Mouse (Mus musculus): ENCODE measurements at regions not wholly inside any gene's neighbourhood (a gene's known extent, or its start where the extent isn't known, plus 50 kb on each side); places are given as distances from the start of the nearest gene placed in this dataset.
"Not testable (repeated sequence)": the region's sequence is repeated elsewhere in the genome, so short reads cannot be mapped to it uniquely, and the experiment has no call there.

GRCm38 (mm10) chr9:9342456-9343185, 103.7 kb upstream of the Arhgap42 start:
- no peak for DNase-seq (ENCODE audit: low spot score in 2 of 2)

DNA sequence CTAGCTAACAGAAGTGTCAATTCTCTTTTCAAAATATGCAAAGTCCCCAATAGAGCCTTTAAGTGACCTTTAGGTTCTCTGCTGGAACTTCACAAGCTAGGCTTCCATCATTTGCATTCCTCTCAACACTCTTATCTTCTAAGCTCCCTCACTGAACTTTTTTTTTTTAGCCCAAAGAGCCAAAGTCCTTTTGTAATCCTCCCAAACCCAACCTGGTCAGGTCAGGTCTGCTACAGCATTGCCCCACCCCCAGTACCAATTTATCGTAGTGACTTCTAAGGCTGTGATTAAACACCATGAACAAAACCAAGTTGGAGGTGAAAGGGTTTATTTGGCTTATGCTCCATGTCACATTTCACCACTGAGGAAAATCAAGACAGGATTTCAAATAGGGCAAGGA, 79.7 kb upstream of the Arhgap42 start:
- no peak for DNase-seq (ENCODE audit: low spot score in 2 of 2)

GRCm38 (mm10) chr9:9316021-9316420, 77.1 kb upstream of the Arhgap42 start:
- no peak for DNase-seq (ENCODE audit: low spot score in 2 of 2)

DNA sequence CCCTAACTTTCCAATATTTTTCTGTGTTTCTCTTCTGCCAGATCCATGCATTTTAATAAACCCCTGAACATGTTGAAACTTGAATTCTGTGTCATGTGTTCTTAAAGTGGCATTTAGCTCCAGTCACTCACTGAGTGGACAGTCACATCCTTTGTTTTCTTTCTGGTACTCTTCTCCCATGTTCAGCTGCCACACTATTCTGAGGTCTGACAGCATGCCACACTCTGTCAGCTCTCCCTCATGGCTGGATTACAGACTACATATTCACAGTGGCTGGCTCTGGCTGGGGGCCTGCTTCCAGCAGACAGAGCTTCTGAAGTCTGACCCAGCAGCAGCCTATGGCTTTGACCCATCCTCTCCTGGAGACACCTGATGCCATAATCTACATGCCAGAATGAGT, 73.4 kb upstream of the Arhgap42 start:
- DNase-seq (ENCODE audit: low spot score in 2 of 2) = no peak

- DNase-seq (ENCODE audit: low spot score in 2 of 2) = no peak
These were observed 72.8 kb upstream of the Arhgap42 start for GRCm38 (mm10) chr9:9311627-9312265.

DNA sequence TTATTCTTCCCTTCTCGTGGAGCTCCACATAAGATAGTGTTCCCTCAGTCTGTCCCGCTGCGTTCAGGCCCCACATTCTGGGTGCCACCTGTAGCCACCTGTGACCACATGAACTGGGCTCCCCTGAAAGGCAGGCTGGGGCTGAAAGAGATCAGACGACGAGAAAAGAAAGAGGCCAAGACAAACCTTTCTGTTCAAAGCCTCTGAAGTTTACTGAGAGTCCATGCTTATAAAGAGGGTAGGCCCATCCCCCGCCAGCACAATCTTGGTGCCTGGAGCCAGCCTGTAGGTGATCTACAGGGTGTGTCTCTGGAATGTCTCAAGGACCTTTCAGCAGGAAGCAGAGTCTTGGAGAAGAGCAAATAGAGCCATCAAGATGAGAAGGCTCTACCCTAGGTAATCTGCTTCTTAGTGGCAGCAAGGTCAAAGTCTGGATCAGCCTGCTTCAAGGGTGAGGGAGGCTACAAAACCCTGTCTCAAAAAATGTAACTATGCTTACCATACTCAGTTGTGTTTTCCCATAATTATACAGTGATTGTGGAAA, 72.2 kb upstream of the Arhgap42 start:
- DNase-seq (ENCODE audit: low spot score in 2 of 2) = not testable (repeated sequence)

DNA sequence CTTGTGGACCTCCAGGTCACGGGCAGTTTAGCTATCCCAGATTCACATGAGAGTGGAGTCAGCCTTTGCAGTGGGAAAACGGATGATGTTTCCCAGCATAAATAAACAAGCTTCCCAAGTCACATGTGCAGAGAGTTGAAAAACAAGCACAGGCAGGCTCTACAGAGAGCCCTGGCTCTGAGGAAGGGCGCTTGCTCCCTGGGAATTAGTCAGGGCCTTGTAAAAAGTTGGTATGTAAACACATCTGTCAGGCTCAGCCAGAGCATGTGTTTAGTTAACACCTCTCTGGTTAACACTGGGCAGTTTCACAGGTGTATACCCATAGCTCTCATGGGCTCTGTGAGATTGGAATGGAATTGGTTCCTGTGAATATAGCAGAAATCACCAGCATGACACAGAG, 51.9 kb upstream of the Arhgap42 start:
- DNase-seq (ENCODE audit: low spot score in 2 of 2) = no peak

DNA sequence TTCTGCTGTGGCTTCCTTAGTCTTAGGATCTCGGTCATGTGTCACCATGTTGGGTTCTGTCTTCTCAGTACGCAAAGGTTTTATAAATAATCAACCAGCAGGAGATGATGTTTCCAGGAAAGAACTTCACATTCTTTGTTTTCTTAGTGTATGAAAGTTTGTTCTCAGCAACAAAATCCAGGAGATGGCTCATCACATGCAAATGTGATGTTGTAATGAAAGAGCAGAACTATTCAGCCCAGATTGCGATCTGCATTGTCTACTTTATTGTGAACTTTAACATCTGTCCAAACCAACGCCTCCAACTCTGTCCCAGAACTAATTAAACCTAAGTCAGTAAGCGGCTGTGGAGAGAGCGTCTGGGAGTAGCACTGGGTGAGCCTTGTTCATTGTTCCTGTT, 50.7 kb upstream of the Arhgap42 start:
- no peak for DNase-seq (ENCODE audit: low spot score in 2 of 2)
